Mouse (Mus musculus) spleen, adult 2 months (tissue): ENCODE results near the gene Dusp8. TPM values are rescaled to one million over a fixed set of nuclear protein-coding genes. Genes with fewer than 3 reads are reported as not detected.

ENCODE experiments used
- DNase-seq, 2 experiments: peaks; one replicate each; pipeline versions ENCODE4 v3.0.0 to v3.0.0-alpha.2; 2012 to 2021; ENCODE audit warnings: low spot score in 2 of 2, low read depth in 1 of 2
- H3K27ac ChIP-seq: fragments of 200-500 bp; 2 replicates; pipeline ENCODE4 v1.5.1; 2012; ENCODE audit warnings: low read length, inconsistent platforms; ENCODE audit not compliant: insufficient read depth
- H3K27me3 ChIP-seq: fragments of 200-500 bp; 2 replicates; pipeline ENCODE4 v1.6.1; 2012; ENCODE audit warnings: mild to moderate bottlenecking, moderate library complexity, low read length, inconsistent platforms; ENCODE audit not compliant: control insufficient read depth, insufficient read depth
- H3K36me3 ChIP-seq: fragments of 200-500 bp; 2 replicates; pipeline ENCODE4 v1.6.1; 2012; ENCODE audit warnings: mild to moderate bottlenecking, low read length, inconsistent platforms; ENCODE audit not compliant: control insufficient read depth, insufficient read depth
- H3K4me1 ChIP-seq: fragments of 200-500 bp; 2 replicates; pipeline ENCODE4 v1.6.1; 2011; ENCODE audit warnings: inconsistent platforms; ENCODE audit not compliant: control insufficient read depth, insufficient read depth, insufficient read length
- H3K4me3 ChIP-seq: fragments of 200-500 bp; 2 replicates; pipeline ENCODE4 v1.5.1; 2011; ENCODE audit warnings: mild to moderate bottlenecking, inconsistent platforms; ENCODE audit not compliant: insufficient read depth, insufficient read length; ENCODE audit errors: extremely low read depth
- CTCF ChIP-seq: fragments of 200-500 bp; IDR thresholded peaks from 2 replicates; pipeline ENCODE4 v1.5.1; 2011; ENCODE audit warnings: mild to moderate bottlenecking, inconsistent platforms; ENCODE audit not compliant: insufficient read depth, insufficient read length, insufficient replicate concordance; ENCODE audit errors: extremely low read depth
- POLR2A ChIP-seq: fragments of 200-500 bp; IDR thresholded peaks from 2 replicates; pipeline ENCODE4 v1.6.1; 2011; ENCODE audit warnings: low read depth, low read length, inconsistent platforms
- WGBS: fragments of 180-500 bp; shearing (Covaris S2); methylation state at CpG from one replicate; pipeline ENCODE4 v1.1.7; 2018; 5-methylcytosine and 5-hydroxymethylcytosine counted together
- polyA plus RNA-seq: library from polyadenylated mRNA; depleted of rRNA; stranded (reverse); fragments of >200 nt; gene quantifications from 2 replicates; pipeline ENCODE4 v1.2.3, GENCODE M21; 2012

Gene Dusp8
- polyA plus RNA-seq, 1 experiment: 3.5 TPM

DNA sequence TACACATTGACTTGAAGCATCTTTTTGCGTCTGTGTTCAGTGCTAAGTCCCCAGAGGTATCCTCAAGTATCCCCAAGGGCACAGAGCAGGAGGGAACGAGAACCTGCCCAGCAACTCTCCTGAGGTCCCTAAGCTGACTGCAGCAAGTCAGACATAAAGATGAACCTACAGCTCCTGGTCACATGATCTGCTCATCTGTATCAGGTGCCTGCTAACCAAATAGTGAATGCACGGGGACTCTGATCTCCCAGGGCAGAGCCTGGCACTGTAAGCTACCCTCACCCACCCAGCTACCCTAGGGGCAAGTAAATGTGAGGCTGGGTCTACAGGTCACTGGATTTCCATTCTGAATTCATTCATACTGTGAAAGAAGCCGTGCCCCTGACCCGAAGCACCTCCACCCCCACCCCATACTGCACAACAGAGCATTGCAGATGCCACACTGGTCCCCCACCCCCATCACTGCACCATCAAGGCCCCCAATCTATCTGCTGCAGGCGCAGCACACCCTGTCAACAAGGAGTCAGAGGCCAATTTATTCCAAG, 1.9 kb downstream of the Dusp8 start:
- H3K27me3 ChIP-seq: peaks cover 13% of the 10 kb centered on the region
- H3K4me1 ChIP-seq: no peaks in the 10 kb centered on the region; the same call in 1 of the 2 replicates
- no peak overlapping the region for H3K27ac ChIP-seq
- H3K36me3 ChIP-seq: no peaks in the 10 kb centered on the region
- no peak for DNase-seq
- TF ChIP-seq POLR2A (no peak), CTCF (no peak)
- 0 out of 2 replicates have a peak overlapping the region, but pooled peaks have one; percentile 21 for H3K4me3 ChIP-seq
- 40% methylated on average over 6 of the region's 6 CpGs for WGBS

DNA sequence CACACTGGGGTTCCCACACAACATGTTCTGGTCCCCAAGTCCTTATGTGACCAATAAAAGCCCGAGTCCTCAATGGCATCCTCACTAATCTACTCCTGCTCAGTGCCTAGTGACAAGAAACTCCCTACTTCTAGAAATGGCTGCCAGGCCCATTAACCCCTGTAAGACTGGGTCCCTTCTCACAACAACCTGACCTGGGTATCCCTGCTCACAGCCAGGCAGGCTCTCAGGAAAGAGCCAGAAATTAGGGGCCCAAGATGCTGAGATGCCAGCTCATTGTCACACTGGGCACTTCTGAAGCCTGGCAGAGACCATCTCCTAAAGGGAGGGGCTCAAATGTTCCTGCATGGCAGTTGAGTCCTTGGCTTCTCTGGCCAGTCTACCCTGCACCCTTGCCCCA, 2.7 kb downstream of the Dusp8 start:
- no peaks in the 10 kb centered on the region for H3K36me3 ChIP-seq
- no peak overlapping the region for H3K27ac ChIP-seq
- no peaks in the 10 kb centered on the region; the same call in 1 of the 2 replicates for H3K4me1 ChIP-seq
- H3K27me3 ChIP-seq: peaks cover 13% of the 10 kb centered on the region
- WGBS: 58% methylated on average over 1 of the region's 1 CpGs
- no peak overlapping the region for H3K4me3 ChIP-seq
- TF ChIP-seq POLR2A: no peak
- no peak for TF ChIP-seq CTCF
- DNase-seq: no peak

DNA sequence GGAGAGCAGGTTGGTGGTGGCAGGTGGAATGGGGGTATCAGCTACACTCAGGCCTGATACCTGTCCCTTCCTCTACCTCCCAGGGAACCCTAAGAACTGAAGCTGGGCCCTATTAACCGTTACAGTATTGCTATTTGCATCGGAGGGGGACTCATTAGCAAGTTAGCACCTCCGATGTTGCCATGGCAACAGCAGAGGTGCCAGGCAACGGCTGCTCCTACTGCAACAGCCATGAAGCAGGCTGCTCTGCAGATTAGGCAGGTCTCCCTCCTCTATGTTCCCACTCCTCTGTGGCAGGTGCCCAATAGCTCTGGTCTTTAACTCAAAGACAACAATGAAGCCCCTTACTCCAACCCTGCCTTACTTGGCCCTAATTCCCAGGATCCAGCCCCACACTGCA, 3.8 kb downstream of the Dusp8 start:
- no peak overlapping the region for H3K27ac ChIP-seq
- TF ChIP-seq CTCF: no peak
- WGBS: 41% methylated on average over 4 of the region's 4 CpGs
- peaks cover 13% of the 10 kb centered on the region for H3K27me3 ChIP-seq
- no peaks in the 10 kb centered on the region; the same call in 1 of the 2 replicates for H3K4me1 ChIP-seq
- no peaks in the 10 kb centered on the region for H3K36me3 ChIP-seq
- DNase-seq: no peak
- no peak overlapping the region for H3K4me3 ChIP-seq

DNA sequence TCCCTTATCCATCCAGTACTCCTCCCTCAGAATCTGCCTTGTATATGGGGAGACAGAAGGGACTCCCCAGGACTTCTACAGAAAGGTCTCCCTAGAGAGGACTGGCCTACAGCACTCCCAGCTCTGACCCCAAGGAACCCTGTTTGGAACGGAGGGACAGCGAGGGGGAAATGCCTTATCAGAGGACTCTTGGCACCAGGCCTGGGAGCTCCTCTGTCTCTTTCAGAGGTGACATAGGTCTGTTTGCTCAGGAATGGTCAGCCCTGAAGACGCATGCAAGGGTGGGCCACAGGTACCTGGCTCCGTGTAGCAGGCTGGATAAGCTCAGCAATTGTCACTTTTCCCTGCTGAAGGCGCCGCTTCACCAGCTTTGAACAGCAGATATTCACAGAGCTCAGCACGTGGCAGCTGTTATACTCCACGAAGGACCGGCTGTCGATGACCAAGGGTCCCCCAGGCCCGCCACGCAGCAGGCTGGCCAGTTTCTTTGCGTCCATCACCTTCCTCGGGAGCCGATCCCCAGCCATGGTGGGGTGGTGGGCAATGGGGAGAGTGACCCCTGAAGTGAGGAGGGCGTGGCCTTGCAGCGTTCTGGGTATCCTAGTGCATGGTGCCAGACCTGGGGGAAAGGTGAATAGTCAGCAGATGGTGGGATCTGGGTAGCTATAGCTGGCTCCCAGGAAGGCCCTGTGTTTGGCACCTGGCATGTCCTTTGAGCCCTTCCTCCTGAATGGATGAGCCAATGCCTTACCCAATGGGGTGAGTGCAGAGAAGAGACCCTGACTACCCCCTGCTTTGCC, 5.8 kb downstream of the Dusp8 start:
- WGBS: 77% methylated on average over 17 of the region's 17 CpGs
- no peaks in the 10 kb centered on the region; the same call in 1 of the 2 replicates for H3K4me1 ChIP-seq
- H3K4me3 ChIP-seq: no peak overlapping the region
- DNase-seq: no peak
- H3K27ac ChIP-seq: no peak overlapping the region
- H3K36me3 ChIP-seq: no peaks in the 10 kb centered on the region
- TF ChIP-seq CTCF: no peak
- no peak for TF ChIP-seq POLR2A
- peaks cover 5% of the 10 kb centered on the region for H3K27me3 ChIP-seq

DNA sequence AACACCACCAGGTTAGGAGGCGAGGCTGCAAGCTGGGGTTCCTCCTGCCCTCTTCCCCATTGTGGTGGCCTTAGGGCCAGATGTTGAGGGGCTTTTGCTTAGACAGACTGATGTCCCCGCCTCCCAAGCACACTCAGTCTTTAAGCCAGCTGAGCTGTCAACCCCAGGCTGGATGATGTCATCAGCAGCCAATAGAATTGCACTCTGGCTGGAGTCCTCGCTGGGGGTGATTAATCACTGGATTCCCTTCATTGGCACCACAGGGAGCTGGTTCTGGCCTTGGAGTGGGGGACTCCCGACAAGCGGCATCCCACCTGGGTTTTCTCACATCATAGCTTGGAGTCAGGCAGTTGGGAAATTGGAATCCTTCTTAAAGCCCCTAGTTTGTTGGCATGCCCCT, 6.8 kb downstream of the Dusp8 start:
- no peak for DNase-seq
- no peak overlapping the region for H3K27ac ChIP-seq
- 0 out of 2 replicates have a peak, but pooled peaks cover 3% of the 10 kb centered on the region for H3K27me3 ChIP-seq
- H3K4me3 ChIP-seq: no peak overlapping the region
- 13% methylated on average over 5 of the region's 5 CpGs for WGBS
- TF ChIP-seq CTCF (no peak), POLR2A (no peak)
- H3K4me1 ChIP-seq: no peaks in the 10 kb centered on the region
- H3K36me3 ChIP-seq: no peaks in the 10 kb centered on the region

DNA sequence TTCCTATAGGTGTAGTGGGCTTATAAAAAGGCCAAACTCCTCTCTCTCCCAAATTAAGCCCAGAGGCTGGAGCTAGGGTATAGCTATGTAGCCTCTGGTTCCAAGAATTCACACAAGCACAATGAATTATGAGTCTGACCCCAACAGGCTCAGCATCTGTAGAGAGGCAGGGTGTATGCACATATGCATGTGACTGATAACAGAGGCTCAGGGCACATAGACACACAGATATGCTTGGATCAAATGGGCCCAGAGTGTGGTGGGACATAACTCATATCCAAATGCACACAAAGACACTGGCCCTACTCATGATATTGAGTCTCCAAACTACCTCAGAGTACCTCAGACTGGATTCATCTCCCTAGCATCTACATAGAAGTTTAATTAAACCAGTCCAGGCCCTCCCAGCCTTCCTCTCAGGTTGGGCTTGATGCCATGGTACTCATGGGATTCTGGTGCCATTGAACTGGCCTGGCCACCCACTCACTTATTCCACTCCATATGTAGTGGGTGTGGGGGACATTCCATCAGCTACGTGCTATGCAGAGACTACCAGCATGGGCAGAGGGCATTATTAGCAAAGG, 8.5 kb downstream of the Dusp8 start:
- Histone ChIP-seq H3K27me3 (0 out of 2 replicates have a peak, but pooled peaks cover 3% of the 10 kb centered on the region), H3K4me3 (no peak overlapping the region), H3K4me1 (no peaks in the 10 kb centered on the region), H3K36me3 (no peaks in the 10 kb centered on the region), H3K27ac (peak overlapping the region; percentile 2; the same call in 1 of the 2 replicates)
- TF ChIP-seq CTCF (no peak), POLR2A (no peak)
- no peak for DNase-seq
- WGBS: 87% methylated on average over 1 of the region's 1 CpGs
